Mouse (Mus musculus) cerebellum, adult (tissue): ENCODE measurements around the gene Lefty2.
"Not testable (repeated sequence)": the region's sequence is repeated elsewhere in the genome, so short reads cannot be mapped to it uniquely, and the experiment has no call there.

ENCODE experiments used
- ATAC-seq: cut with Nextera tagmentation; 2 replicates; pipeline ENCODE4 v1.9.2; 2017; ENCODE audit warnings: mild to moderate bottlenecking, moderate library complexity, mixed read lengths; ENCODE audit not compliant: insufficient number of reproducible peaks, low FRiP score, low TSS enrichment

Gene Lefty2

DNA sequence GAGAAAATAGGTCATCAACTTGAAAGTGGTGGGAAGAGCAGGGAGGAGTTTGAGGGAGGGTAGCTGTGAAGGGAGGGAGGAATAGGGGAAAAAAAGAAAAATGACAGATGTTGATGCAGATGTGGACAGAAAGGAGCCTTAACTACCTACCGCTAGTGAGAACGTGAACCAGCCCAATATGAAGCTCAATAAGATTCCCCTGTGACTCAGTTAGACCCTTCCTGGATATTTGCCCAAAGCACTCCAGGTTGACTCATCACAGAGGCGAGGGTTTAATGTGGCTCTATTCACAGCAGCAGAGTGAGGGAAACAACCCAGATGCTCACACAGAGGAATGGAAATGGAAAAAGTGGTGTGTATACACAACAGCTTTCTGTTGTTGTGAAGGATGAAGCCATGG lies 38.2 kb downstream of the Lefty2 start:
- no peak for ATAC-seq

GRCm38 (mm10) chr1:180933659-180934058 lies 40.8 kb downstream of the Lefty2 start:
- ATAC-seq: no peak

GRCm38 (mm10) chr1:180934467-180935419 lies 41.8 kb downstream of the Lefty2 start, which contains the start of gene Lefty1:
Lefty1 (plus strand) TSS chr1:180935022.
- ATAC-seq: no peak

GRCm38 (mm10) chr1:180936610-180937398 lies 43.9 kb downstream of the Lefty2 start:
- not testable (repeated sequence) for ATAC-seq

DNA sequence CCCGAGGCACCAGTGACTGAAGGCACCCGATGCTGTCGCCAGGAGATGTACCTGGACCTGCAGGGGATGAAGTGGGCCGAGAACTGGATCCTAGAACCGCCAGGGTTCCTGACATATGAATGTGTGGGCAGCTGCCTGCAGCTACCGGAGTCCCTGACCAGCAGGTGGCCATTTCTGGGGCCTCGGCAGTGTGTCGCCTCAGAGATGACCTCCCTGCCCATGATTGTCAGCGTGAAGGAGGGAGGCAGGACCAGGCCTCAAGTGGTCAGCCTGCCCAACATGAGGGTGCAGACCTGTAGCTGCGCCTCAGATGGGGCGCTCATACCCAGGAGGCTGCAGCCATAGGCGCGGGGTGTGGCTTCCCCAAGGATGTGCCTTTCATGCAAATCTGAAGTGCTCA lies 44.7 kb downstream of the Lefty2 start:
- ATAC-seq: not testable (repeated sequence)

GRCm38 (mm10) chr1:180938781-180939180 lies 45.9 kb downstream of the Lefty2 start:
- ATAC-seq: not testable (repeated sequence)

DNA sequence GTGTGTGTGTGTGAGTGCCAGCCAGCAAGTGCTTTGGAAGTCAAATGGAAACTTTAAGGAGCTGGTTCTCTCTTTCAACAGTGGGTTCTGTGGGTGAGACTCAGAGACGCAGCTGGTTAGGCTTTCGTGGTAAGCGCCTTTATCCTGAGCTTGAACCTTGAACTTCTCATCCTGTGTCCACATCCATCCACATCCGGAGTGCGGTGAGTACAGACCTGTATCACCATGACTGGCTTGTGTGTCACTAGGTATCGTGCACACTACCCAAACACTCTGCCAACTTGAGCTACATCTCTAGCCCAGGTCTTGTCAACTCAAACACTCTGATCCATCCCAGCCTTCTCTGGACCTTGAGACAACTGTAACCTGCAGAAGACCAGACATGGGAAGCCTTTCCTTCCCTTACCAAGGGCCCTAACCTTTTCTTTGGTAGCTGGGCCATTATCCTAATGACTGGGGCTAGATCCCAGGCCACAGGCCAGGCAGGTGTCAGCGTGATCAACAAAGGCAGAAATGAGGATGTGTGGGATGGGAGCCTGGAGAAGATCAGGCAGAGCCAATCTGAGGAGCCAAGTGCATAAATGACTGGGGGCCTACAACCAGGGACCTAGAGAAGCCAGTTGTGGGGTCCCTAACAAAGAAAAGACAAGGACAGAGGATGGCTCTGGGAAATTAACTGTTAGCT lies 48.0 kb downstream of the Lefty2 start:
- ATAC-seq: no peak

GRCm38 (mm10) chr1:180941726-180942125 lies 48.8 kb downstream of the Lefty2 start:
- ATAC-seq: no peak

DNA sequence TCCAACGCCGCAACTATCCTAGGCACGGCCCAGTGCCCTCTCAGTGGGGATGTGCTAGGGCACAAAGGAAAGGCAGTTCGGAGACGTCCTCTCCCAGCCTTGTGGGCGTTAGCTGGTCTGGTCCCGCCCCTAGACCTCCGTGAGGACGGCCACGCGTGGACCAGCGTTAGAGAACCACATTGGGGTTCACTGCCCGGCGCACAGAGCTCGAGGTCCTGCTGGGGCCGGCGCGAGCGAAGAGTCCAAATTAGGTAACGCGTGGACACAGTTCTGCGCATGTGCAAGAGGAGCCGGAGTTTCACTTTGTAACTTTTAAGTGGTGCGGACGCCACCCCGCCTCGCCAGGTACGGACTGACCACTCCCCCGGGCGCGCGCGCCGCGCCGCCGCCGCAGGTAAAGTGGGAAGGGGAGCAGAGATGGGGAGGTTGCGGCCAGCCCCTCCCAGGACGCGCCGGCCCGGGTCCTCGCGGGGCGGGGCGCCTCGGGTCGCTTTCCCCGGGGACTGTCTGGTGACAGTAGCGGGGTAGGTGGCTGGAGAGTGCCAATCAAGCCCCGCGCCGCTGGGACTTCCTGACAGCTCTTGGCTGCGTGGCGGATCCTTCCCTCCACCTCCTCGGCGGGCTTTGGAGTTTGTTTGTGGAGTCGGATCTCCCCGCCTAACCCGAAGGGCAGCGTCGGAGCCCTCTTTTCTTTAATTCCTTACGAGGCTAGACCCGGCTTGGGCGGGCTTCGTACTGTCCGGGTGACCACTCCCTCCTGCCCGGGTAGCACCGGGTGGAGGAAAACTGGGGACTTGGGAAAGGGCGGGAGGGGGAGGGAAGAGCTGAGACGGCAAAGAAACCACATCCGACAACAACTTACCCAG lies 49.5 kb downstream of the Lefty2 start, which contains the start of gene Tmem63a:
Gene Tmem63a (plus strand): TSS at position 179 of the 866 bp plus-strand sequence.
- no peak for ATAC-seq

GRCm38 (mm10) chr1:180943032-180943644 lies 50.2 kb downstream of the Lefty2 start:
- no peak for ATAC-seq

DNA sequence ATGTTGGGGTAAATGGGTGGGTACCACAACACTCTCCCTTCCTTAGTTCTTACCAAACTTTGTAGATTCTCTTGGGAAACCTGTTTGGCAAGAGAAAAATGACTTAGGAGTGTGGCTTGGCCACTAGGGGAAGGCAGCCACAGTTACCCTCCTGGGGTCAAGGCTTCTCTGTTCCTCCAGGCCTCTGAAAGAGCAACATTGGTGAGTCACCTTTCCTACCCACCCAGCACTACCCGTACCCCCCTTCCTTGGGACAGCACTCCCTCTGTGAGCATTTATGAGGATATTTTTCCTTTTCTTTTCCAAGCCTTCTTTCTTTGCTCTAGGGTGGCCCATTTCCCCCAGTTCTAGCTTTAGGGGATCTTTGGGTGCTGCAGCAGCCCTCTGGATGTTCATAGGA lies 51.0 kb downstream of the Lefty2 start:
- ATAC-seq: no peak

GRCm38 (mm10) chr1:180944553-180944952 lies 51.6 kb downstream of the Lefty2 start:
- ATAC-seq: no peak

DNA sequence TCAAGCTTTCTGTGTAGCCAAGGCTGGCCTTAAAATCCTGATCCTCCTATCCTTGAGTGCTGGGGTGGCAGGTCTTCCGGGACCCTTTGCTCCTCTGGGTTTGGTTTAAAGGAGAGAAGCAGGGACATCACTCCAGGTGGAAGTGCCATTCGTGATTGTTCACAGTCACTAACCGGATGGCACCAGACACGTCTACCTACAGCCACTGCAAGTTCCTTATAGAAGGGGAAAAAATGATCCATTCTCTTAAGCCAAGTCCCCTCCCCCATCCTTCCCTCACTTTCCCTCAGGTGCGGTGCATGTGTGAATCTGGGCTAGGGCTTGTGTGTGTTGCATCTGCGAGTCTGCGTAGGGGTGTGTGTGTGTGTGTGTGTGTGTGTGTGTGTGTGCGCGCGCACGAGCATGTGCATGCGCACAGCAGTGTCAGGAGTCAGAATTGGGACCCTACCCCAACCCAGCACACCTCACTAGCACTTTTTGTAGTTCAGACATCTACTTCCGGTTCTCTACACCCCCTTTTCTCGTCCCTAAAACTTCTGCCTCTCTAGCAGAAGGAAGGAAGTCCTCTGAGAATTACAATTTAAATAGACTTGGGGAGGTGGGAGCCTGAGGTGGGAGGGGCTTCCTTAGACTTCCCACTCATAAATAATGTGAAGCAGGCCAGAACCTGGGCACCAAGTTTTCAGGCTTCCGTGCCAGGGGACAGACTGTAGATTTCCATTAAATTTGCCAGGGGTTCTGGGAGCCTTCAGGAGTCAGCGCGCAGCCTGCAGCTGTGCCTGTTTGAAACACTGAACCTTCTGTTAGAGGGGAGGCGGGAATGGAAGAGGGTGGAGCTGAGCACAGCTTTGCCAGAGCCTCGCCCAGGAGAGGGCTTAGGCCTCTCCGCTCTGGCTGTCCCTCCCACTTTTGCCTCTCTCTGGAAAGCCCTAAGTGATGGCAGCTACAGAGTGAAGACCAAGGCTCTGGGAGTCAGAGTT lies 52.4 kb downstream of the Lefty2 start:
- no peak for ATAC-seq

DNA sequence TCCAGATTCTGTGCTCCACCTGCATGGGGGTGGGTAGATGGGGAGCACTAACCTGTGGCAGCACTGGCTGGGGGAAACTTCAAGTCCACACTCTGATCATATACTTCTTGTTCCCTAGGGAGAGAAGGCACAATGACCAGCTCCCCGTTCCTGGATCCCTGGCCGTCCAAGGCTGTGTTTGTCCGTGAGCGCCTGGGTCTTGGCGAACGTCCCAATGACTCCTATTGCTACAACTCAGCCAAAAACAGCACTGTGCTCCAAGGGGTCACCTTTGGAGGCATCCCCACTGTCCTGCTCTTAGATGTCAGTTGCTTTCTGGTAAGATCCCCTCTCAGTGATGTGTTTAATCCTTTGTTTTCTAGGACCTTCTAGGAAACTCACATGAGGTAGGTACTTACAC lies 53.5 kb downstream of the Lefty2 start:
- ATAC-seq: no peak
